Mouse (Mus musculus) right cerebral cortex, postnatal 10 days (tissue): ENCODE data around the gene Ovgp1.
A peak's percentile ranks its signal among the peaks of the same experiment; 100 is the strongest.
"Not testable (repeated sequence)": the region's sequence is repeated elsewhere in the genome, so short reads cannot be mapped to it uniquely, and the experiment has no call there.

Experiments used
- DNase-seq, 2 experiments: peaks; one replicate each; pipeline ENCODE4 v3.0.0; 2021; ENCODE audit warnings: low spot score in 2 of 2

The Ovgp1 gene

GRCm38 (mm10) chr3:105994730-105995129 lies 21.2 kb downstream of the Ovgp1 start:
- DNase-seq: no peak

GRCm38 (mm10) chr3:106000707-106001375 lies 27.3 kb downstream of the Ovgp1 start:
- DNase-seq: no peak

GRCm38 (mm10) chr3:106001416-106002370 lies 28.2 kb downstream of the Ovgp1 start:
- peak; percentile 54 to 60 for DNase-seq

- DNase-seq: not testable (repeated sequence)
Measured at GRCm38 (mm10) chr3:106003360-106003759, 29.8 kb downstream of the Ovgp1 start.

GRCm38 (mm10) chr3:106014546-106014945 lies 41.0 kb downstream of the Ovgp1 start, which contains the start of gene Pifo:
Gene Pifo (minus strand): TSS chr3:106014646.
- no peak for DNase-seq

- DNase-seq: peak; percentile 24 to 26
Measured at GRCm38 (mm10) chr3:106021840-106022239, 48.3 kb downstream of the Ovgp1 start.

- DNase-seq: no peak
Measured at GRCm38 (mm10) chr3:106024135-106024534, 50.6 kb downstream of the Ovgp1 start.

GRCm38 (mm10) chr3:106032781-106033180 lies 59.3 kb downstream of the Ovgp1 start, which contains the start of gene Chil5:
Gene Chil5 (minus strand): TSS chr3:106032814.
- DNase-seq: no peak
